Mouse (Mus musculus): Measurements from ENCODE around the gene Mbip.

The Mbip gene

GRCm38 (mm10) chr12:56345367-56346089 is at the start of gene Mbip:
Gene Mbip, minus strand, starts transcription at chr12:56345894.
- DNase-seq (ENCODE audit: low spot score): peak; percentile 98

GRCm38 (mm10) chr12:56387647-56388205 is 42.0 kb upstream of the Mbip start:
- no peak for DNase-seq (ENCODE audit: low spot score)

GRCm38 (mm10) chr12:56386955-56387646 is 41.4 kb upstream of the Mbip start:
- no peak for DNase-seq (ENCODE audit: low spot score)

- no peak for DNase-seq (ENCODE audit: low spot score)
Measured at GRCm38 (mm10) chr12:56344771-56345314, 851 bp downstream of the Mbip start.

- DNase-seq (ENCODE audit: low spot score): no peak
Measured at GRCm38 (mm10) chr12:56339295-56340056, 6.2 kb downstream of the Mbip start.

GRCm38 (mm10) chr12:56333461-56333860 is 12.2 kb downstream of the Mbip start:
- no peak for DNase-seq (ENCODE audit: low spot score)

- no peak for DNase-seq (ENCODE audit: low spot score)
Measured at GRCm38 (mm10) chr12:56332475-56332874, 13.2 kb downstream of the Mbip start.

GRCm38 (mm10) chr12:56327448-56327998 is 18.2 kb downstream of the Mbip start:
- no peak for DNase-seq (ENCODE audit: low spot score)

GRCm38 (mm10) chr12:56325851-56326250 is 19.8 kb downstream of the Mbip start:
- DNase-seq (ENCODE audit: low spot score): no peak

GRCm38 (mm10) chr12:56318941-56319340 is 26.8 kb downstream of the Mbip start:
- DNase-seq (ENCODE audit: low spot score): no peak

GRCm38 (mm10) chr12:56318059-56318458 is 27.6 kb downstream of the Mbip start:
- DNase-seq (ENCODE audit: low spot score): no peak

GRCm38 (mm10) chr12:56305758-56306157 is 39.9 kb downstream of the Mbip start:
- DNase-seq (ENCODE audit: low spot score): no peak

- no peak for DNase-seq (ENCODE audit: low spot score)
Measured at GRCm38 (mm10) chr12:56302321-56303017, 43.2 kb downstream of the Mbip start.

- no peak for DNase-seq (ENCODE audit: low spot score)
Measured at GRCm38 (mm10) chr12:56301487-56302293, 44.0 kb downstream of the Mbip start.

- DNase-seq (ENCODE audit: low spot score): no peak
Measured at GRCm38 (mm10) chr12:56299610-56300009, 46.1 kb downstream of the Mbip start.

GRCm38 (mm10) chr12:56298919-56299318 is 46.8 kb downstream of the Mbip start:
- DNase-seq (ENCODE audit: low spot score): no peak

GRCm38 (mm10) chr12:56297921-56298830 is 47.5 kb downstream of the Mbip start:
- no peak for DNase-seq (ENCODE audit: low spot score)

GRCm38 (mm10) chr12:56297099-56297498 is 48.6 kb downstream of the Mbip start:
- DNase-seq (ENCODE audit: low spot score): no peak

- DNase-seq (ENCODE audit: low spot score): no peak
Measured at GRCm38 (mm10) chr12:56296524-56296923, 49.2 kb downstream of the Mbip start.
